Mouse (Mus musculus) thymus, adult 2 months (tissue): Measurements from ENCODE around the gene Emilin1. TPM values are rescaled to one million over a fixed set of nuclear protein-coding genes. Genes with fewer than 3 reads are reported as not detected.

Experiments used
- DNase-seq: peaks from one replicate; pipeline ENCODE4 v3.0.0; 2021
- H3K27ac ChIP-seq: fragments of 200-500 bp; 2 replicates; pipeline ENCODE4 v1.5.1; 2012; ENCODE audit warnings: low read length, control low read depth; ENCODE audit not compliant: control insufficient read depth, insufficient read depth
- H3K27me3 ChIP-seq: fragments of 200-500 bp; 2 replicates; pipeline ENCODE4 v1.6.1; 2012; ENCODE audit warnings: mild to moderate bottlenecking, low read length, moderate library complexity, mixed read lengths; ENCODE audit not compliant: control insufficient read depth, insufficient read depth
- H3K36me3 ChIP-seq: fragments of 200-500 bp; 2 replicates; pipeline ENCODE4 v1.6.1; 2012; ENCODE audit warnings: mild to moderate bottlenecking, low read length, moderate library complexity; ENCODE audit not compliant: control insufficient read depth, insufficient read depth
- H3K4me1 ChIP-seq: fragments of 200-500 bp; replicated peaks from 2 replicates; pipeline ENCODE4 v1.6.1; 2012; ENCODE audit warnings: low read length; ENCODE audit not compliant: control insufficient read depth, insufficient read depth
- H3K4me3 ChIP-seq: fragments of 200-500 bp; 2 replicates; pipeline ENCODE4 v1.5.1; 2012; ENCODE audit warnings: mild to moderate bottlenecking, low read length, control low read depth, moderate library complexity; ENCODE audit not compliant: control insufficient read depth, insufficient read depth
- CTCF ChIP-seq: fragments of 200-500 bp; IDR thresholded peaks from 2 replicates; pipeline ENCODE4 v1.5.1; 2012; ENCODE audit warnings: mild to moderate bottlenecking, control low read depth, low read length, moderate library complexity, borderline replicate concordance; ENCODE audit not compliant: control insufficient read depth, poor library complexity, insufficient read depth; ENCODE audit errors: extremely low read depth
- POLR2A ChIP-seq: fragments of 200-500 bp; IDR thresholded peaks from 2 replicates; pipeline ENCODE4 v1.6.1; 2012; ENCODE audit warnings: mild to moderate bottlenecking, low read length, control low read depth, moderate library complexity; ENCODE audit not compliant: control insufficient read depth, poor library complexity, insufficient read depth; ENCODE audit errors: extremely low read depth
- WGBS: fragments of 180-500 bp; shearing (Covaris S2); methylation state at CpG from one replicate; pipeline ENCODE4 v1.1.7; 2018; 5-methylcytosine and 5-hydroxymethylcytosine counted together
- polyA plus RNA-seq: library from polyadenylated mRNA; depleted of rRNA; stranded (reverse); fragments of >200 nt; gene quantifications from 2 replicates; pipeline ENCODE4 v1.2.3, GENCODE M21; 2012; rRNA removed

Gene Emilin1
- polyA plus RNA-seq, 1 experiment, result 44.6 TPM

DNA sequence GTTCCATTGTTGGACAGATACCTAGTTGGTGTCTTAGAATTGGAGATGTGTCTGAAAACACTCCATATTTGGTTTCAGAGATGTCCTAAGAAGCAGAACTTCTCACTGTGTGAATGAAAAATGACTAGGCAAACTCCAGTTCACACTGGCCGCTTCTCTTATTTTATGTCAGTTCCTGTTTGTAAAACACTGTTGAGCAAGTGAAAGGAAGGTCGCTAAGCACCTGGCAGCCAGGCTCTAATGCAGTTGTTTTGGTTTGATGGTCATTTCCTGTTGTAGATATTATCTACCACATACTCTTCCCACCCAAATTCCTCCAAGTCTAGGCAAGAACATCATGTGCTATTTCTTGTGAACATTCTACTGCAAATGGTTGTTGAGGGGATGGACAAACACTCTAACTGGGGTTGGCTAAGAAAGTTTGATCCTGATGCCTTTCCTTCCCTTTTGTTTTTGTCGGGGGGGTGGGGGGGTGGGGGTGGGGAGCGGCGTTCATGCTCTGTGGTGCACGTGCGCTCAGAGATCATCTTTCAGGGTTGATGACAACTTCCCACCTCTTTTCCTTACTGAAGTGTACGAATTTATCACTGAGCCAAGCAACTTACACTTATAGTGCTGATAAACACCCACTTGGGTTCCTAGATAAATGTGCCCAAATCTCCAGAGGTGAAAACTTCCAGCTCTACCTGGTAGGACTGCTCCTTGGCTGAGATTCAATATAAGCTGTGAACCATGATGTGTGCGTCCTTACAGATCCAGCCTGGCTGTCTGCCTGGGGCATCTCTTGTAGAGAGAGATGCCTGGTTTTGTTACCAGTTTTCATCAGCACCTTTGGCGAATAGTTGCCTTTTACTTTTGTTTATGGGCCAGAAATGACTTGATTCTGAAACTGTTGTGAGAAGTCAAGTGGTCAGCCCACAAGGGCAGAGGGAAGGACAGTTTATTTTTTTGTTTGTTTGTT is 48.6 kb downstream of the Emilin1 start:
- Histone ChIP-seq H3K36me3 (peaks cover 13% of the 10 kb centered on the region; the same call in 1 of the 2 replicates), H3K27me3 (no peaks in the 10 kb centered on the region), H3K27ac (no peak overlapping the region; the same call in 1 of the 2 replicates), H3K4me3 (no peak overlapping the region), H3K4me1 (peaks cover 25% of the 10 kb centered on the region)
- TF ChIP-seq POLR2A (no peak), CTCF (no peak)
- WGBS, result 17% methylated on average over 10 of the region's 10 CpGs
- DNase-seq, result no peak

- peaks cover 12% of the 10 kb centered on the region for H3K4me1 ChIP-seq
- H3K4me3 ChIP-seq, result no peak overlapping the region
- no peaks in the 10 kb centered on the region for H3K27me3 ChIP-seq
- TF ChIP-seq POLR2A (no peak), CTCF (no peak)
- no peak overlapping the region for H3K27ac ChIP-seq
- DNase-seq, result no peak
- no peaks in the 10 kb centered on the region for H3K36me3 ChIP-seq
- 96% methylated on average over 3 of the region's 3 CpGs for WGBS
These were observed 50.7 kb downstream of the Emilin1 start for GRCm38 (mm10) chr5:30963916-30964315.

DNA sequence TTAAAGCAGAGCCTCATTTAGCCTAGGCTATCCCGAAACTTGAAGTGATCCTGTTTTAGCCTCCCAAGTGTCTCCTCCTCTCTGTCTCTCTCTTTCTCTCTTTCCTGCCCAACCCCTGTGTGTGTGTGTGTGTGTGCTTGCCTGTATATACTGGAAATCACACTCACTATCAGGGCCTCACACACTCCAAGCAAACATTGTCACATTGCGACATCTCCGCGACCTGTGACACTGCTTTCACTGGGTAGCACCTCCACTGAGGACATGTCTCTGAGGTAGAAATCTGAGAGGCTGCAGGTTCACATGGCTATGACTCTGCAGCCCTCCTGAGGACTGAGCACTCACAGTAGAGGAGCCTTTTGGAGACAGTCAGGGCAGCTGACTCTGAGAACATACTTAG is 53.0 kb downstream of the Emilin1 start:
- no peak overlapping the region for H3K27ac ChIP-seq
- H3K27me3 ChIP-seq, result no peaks in the 10 kb centered on the region
- H3K4me3 ChIP-seq, result no peak overlapping the region
- TF ChIP-seq POLR2A (no peak), CTCF (no peak)
- DNase-seq, result no peak
- H3K4me1 ChIP-seq, result peaks cover 2% of the 10 kb centered on the region
- no peaks in the 10 kb centered on the region for H3K36me3 ChIP-seq
- WGBS, result 98% methylated on average over 4 of the region's 4 CpGs

GRCm38 (mm10) chr5:30968416-30968815 is 55.2 kb downstream of the Emilin1 start, which contains the start of gene Tcf23:
Tcf23 (plus strand) TSS chr5:30968662.
- no peak for DNase-seq
- TF ChIP-seq POLR2A (no peak), CTCF (no peak)
- no peaks in the 10 kb centered on the region for H3K36me3 ChIP-seq
- no peaks in the 10 kb centered on the region; the same call in 1 of the 2 replicates for H3K4me1 ChIP-seq
- WGBS, result 92% methylated on average over 8 of the region's 8 CpGs
- H3K27ac ChIP-seq, result no peak within 1 kb of the TSS
- no peaks in the 10 kb centered on the region for H3K27me3 ChIP-seq
- H3K4me3 ChIP-seq, result no peak within 1 kb of the TSS

GRCm38 (mm10) chr5:30969440-30969839 is 56.2 kb downstream of the Emilin1 start:
- Histone ChIP-seq H3K4me3 (no peak overlapping the region), H3K36me3 (no peaks in the 10 kb centered on the region), H3K4me1 (no peaks in the 10 kb centered on the region; the same call in 1 of the 2 replicates), H3K27me3 (no peaks in the 10 kb centered on the region), H3K27ac (no peak overlapping the region)
- WGBS, result 91% methylated on average over 2 of the region's 2 CpGs
- DNase-seq, result no peak
- TF ChIP-seq POLR2A (no peak), CTCF (no peak)

Other genes with a start within 250 kb of the Emilin1 start
- 161 and 208 TPM in 2 replicates for gene Cenpa, start 246.6 kb upstream of the Emilin1 start, polyA plus RNA-seq
- 0.75 and 0.92 TPM in 2 replicates for gene Dpysl5, start 201.8 kb upstream of the Emilin1 start, polyA plus RNA-seq
- gene Mapre3, start 98.8 kb upstream of the Emilin1 start, polyA plus RNA-seq, result 11.5 and 16.6 TPM in 2 replicates
- 101 and 106 TPM in 2 replicates for gene Tmem214, start 45.4 kb upstream of the Emilin1 start, polyA plus RNA-seq
- gene Agbl5, start 24.7 kb upstream of the Emilin1 start, polyA plus RNA-seq, result 40.7 and 53.0 TPM in 2 replicates
- 192 and 239 TPM in 2 replicates for gene Ost4, start 5.6 kb upstream of the Emilin1 start, polyA plus RNA-seq
- gene Khk, start 8.0 kb downstream of the Emilin1 start, polyA plus RNA-seq, result 28.3 and 32.0 TPM in 2 replicates
- gene Cgref1, start 32.2 kb downstream of the Emilin1 start, polyA plus RNA-seq, result 0.31 and 0.70 TPM in 2 replicates
- 401 and 419 TPM in 2 replicates for gene Preb, start 47.0 kb downstream of the Emilin1 start, polyA plus RNA-seq
- 0.06 and 0.18 TPM in 2 replicates for gene Tcf23, start 55.3 kb downstream of the Emilin1 start, polyA plus RNA-seq
- 52.0 and 67.0 TPM in 2 replicates for gene Atraid, start 134.9 kb downstream of the Emilin1 start, polyA plus RNA-seq
- gene Slc5a6, start 135.5 kb downstream of the Emilin1 start, polyA plus RNA-seq, result 35.1 and 37.3 TPM in 2 replicates
- 59.8 and 80.9 TPM in 2 replicates for gene Cad, start 141.4 kb downstream of the Emilin1 start, polyA plus RNA-seq
- not detected in 2 replicates for gene Dnajc5g, start 192.9 kb downstream of the Emilin1 start, polyA plus RNA-seq
- gene Slc30a3, start 194.8 kb downstream of the Emilin1 start, polyA plus RNA-seq, result 0.48 and 0.77 TPM in 2 replicates
- gene Trim54, start 203.3 kb downstream of the Emilin1 start, polyA plus RNA-seq, result 0.92 and 9.3 TPM in 2 replicates
- gene Ucn, start 225.4 kb downstream of the Emilin1 start, polyA plus RNA-seq, result not detected in 2 replicates
- gene Mpv17, start 240.8 kb downstream of the Emilin1 start, polyA plus RNA-seq, result 43.8 and 55.8 TPM in 2 replicates